Mouse (Mus musculus) adrenal gland, postnatal 36 days (tissue): ENCODE measurements at regions not wholly inside any gene's neighbourhood (a gene's known extent, or its start where the extent isn't known, plus 50 kb on each side); places are given as distances from the start of the nearest gene placed in this dataset.

Experiments used
- DNase-seq, 2 experiments: peaks; one replicate each; pipeline ENCODE4 v3.0.0; 2021; ENCODE audit warnings: mixed read lengths in 1 of 2

GRCm38 (mm10) chr9:47054595-47054994 lies 56.1 kb downstream of the Gm4791 start:
- no peak for DNase-seq

DNA sequence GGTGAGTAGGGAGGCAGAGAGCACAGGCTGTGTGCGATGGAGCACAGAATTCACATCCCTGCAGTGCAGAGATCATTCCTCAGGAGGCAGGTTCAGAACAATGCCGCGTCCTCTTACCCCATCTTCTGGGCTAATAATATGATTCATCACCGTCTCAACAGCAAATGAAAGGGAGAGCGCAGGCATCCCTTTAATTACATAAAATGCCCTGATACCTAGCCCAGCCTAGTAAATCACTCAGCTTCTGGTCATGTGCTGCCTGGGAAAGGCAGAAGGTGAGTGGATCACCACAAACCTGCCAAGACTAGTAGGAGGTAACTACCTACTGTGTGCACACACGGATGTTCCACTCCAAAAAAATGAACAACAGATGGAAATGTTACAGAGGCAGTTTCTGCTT lies 57.0 kb downstream of the Gm4791 start:
- no peak for DNase-seq

DNA sequence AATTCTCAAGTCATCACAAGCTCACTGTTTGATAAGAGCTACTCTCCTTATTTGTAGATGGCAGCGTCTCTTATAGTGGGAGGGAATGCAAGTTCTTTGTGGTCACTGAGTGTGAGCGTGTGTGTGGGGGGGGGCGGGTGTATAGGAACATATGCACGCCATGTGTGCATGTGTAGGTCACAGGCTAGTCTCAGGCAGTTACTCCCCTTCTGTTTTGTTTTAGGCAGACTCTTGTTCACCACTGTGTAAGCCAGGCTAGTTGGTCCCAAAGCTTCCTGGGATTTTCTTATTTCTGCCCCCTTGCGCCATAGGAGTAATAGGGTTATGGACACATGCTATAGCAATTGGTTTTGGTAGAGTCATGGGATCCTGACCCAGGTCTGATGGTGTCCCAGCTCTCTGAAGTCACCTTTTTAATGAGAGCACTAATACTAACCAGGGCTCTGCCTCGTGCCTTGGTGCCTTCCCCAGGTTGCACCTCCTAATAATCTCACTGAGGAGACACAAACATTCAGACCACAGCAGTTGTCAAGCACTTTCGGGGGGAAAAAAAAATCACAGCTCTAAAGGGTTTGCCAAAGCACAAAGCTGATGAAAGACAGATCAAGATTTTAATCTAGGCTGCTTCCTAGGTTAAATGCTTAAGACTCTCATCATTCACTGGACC lies 60.9 kb downstream of the Gm4791 start:
- no peak for DNase-seq

- no peak for DNase-seq
Observed at GRCm38 (mm10) chr9:47060757-47061156, 62.2 kb downstream of the Gm4791 start.

DNA sequence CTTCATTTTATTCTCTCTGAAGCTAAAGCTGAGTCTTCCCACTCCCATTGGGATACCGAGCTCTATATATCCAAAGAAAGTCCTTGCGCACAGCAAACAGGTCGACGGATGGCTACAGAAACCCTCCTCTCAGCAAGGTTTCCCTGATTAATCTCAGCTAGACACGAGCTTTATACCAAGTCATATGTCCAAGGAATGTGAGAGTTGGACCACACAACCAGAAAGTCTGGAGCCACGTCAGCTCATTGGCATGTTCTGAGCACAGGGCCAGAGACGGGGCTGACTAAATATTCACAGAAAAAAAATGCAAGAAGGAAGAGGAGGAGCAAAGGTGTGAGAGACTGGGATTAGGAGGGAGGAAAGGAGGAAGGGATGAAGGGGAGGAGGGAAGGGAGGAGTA lies 64.0 kb downstream of the Gm4791 start:
- DNase-seq = no peak

DNA sequence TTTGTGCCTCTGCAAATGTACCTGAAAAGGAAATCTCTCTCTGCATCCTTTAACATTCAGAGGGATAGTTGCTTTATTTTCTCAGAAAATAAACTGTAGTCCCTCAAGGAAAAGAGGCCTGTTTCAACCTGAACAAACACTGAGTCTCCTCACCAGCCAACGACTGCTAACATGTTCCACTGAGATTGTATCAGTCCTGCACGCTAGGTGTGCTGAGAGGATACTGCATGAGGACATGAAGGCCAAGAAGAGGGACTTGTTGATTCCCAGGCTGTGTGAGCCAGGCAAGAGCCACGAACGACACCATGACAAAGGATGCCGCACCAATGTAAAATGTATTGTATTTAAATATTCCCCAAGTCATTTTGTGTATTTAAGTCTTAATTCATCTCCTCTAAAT lies 65.2 kb downstream of the Gm4791 start:
- no peak for DNase-seq

DNA sequence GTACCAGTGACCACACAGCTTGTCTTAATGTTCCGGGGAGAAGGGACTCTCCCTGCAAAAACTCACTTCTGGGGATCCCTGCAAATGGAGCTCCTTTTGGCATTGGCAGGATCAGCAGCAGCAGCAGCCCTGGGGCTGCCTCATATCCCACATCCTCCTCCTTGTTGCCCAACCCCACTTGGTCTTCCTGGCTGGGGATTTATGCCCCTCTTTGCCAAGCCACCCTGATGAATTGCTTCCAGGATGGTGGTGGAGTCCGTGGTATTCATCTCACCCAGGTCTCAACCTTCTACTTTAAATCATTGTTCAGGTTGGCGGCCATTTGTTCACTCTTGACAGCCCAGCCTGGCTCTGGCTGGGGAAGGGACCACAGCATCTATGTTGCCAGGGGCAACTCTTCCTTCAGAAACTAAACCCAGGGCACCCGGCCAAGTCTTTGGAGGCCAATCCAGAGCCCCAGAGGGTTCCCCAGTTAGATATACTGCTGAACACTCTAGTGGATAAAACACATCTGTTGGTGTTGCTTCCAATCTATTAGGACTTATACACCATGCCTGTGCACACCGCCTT lies 66.0 kb downstream of the Gm4791 start:
- no peak for DNase-seq

DNA sequence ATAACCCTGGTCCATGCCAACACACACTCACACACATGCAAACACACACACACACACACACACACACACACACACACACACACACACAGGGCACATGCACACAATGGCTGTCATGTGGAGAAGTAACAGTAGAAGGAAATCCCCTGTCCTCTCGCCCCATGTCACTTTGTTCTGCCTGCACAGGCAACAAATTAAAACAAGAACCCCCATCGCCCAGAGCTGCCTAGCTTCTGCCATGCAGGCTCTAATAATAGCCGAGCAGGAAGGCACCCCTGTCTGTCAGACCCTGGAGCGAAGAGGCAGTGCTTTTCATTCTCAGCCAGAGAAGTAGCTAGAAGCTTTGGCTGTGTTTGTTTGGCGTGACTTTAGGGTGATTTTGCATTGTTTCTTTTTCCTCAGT lies 70.9 kb downstream of the Gm4791 start:
- DNase-seq = no peak

DNA sequence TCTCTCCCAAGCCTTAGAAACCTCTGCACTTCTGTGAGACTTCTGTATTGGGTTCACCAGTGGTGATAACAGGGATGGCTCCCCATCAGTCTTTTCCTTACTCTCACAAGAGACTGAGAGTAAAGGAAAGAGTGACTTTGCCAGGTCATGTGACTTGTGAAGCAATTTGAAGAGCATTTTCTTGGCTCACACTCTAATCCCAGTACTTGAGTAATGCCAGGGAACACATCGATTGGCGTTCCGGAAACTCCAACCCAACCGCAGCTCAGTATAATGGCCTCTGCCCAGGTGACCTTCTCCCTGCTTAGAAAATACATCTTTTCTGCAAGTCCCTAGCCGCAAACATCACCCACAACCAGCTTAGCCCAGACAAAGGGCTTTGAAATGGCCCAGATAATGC lies 72.4 kb downstream of the Gm4791 start:
- no peak for DNase-seq

DNA sequence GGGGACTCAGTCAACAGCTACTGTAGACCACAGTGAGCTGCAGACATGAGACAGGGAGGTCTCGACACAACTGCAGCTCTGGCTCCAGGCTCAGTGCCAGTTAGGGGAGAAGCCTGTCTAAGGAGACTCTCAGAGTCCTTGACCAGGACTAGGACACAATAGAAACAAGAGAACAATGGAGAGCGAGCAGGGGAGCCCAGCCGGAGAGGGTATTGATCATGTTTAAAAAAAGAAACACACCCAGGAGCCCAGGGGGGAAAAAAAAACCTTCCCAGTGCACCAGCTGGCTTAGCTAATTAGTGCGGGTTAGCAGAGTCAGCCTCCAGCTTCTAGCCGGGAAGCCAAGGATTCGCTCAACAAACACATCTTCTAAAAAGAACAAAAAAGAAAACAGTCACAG lies 78.4 kb downstream of the Gm4791 start:
- DNase-seq = no peak

DNA sequence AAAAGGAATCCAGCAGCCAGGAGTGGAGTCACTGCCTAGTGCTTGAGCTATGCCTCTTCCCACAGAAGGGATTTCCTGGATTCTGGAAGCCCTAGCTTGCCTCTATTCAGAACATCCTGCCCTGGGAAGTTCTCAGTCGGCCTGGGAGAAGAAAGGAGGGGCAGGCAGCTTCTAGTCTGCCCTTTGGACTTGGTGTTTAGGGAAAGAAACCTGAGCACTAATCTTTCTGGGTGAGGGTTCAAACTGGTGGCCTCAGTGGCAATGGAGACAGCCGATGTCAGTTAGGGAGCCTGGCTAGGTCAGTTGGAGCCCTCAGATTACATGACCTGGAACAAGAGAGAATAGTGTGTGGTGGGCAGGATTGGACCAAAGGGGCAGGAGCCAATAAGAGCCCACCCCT lies 78.9 kb downstream of the Gm4791 start:
- no peak for DNase-seq

DNA sequence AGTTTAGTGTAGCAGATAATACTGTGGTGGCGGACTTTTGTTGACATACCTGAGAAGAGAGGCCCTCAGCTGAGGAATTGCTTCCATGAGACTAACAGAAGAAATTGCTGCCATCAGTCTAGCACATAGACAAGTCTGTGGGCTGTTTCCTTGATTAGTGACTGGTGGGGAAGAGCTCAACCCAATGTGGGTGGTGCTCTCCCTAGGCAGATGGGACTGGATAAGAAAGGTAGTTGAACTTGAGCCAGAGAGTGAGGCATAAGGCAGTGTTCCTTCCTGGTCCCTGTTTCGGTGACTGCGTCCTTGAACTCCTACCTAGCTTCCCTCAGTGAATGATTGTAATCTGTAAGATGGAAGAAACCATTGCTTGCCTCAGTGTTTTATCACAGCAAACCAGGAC lies 79.4 kb downstream of the Gm4791 start:
- DNase-seq = no peak

DNA sequence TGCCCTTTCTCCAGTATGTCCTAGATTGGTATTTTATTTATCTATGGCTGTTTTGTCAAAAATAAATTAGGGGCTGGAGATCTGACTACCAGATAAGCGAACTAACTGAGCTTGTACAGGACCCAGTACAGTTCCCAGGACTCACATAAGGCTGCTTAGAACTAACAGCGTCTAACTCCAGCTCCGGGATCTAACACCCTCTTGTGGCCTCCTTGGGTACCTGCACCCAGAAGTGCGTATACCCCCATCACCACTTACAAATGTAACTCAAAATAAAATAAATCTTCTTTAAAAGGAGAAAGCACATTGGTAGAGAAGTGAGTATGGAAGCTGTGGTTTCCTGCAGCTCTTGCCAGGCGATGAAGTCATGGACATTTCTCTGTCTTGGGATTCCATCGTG lies 82.9 kb downstream of the Gm4791 start:
- DNase-seq = no peak

DNA sequence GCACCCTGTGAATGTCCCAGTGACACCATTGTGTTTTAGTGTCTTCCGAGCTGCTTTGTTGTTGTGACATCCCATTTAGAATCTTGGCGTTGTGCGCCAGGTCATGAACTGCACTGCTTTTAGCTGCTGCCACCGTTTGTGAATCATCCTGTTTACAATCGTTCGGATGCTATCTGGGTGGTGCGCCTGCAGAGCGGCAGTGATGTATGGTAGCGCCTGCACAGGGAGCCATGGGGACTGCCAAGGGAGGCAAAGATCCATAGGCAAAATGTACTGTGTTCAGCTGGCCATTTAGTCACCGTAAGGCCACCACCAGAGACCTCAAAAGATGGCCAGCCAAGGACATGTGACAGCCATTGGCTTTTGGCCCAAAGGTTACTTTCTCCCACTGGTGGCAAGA lies 93.3 kb downstream of the Gm4791 start:
- DNase-seq = peak; percentile 14 to 25

- no peak for DNase-seq
Observed at GRCm38 (mm10) chr9:47095656-47096055, 97.1 kb downstream of the Gm4791 start.

DNA sequence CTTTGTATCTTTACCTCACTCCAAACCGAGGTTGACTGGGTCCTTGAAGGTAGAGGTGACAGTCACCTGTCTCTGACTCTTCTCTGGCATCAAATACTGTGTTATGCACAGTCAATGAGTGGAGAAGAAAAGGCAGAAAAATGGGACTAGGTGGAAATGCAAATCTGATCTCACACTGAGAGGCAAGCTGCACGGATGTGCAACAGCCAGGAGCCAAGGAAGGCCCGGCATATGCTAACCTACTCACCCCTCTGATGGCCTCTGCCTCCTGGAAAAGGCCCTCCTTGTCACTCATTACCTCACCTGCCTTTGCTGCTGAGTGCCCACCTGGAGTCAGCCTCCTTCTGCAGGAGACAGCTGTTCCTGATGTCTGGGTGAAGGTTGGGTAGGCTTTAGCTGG lies 104.8 kb downstream of the Gm4791 start:
- DNase-seq = no peak

DNA sequence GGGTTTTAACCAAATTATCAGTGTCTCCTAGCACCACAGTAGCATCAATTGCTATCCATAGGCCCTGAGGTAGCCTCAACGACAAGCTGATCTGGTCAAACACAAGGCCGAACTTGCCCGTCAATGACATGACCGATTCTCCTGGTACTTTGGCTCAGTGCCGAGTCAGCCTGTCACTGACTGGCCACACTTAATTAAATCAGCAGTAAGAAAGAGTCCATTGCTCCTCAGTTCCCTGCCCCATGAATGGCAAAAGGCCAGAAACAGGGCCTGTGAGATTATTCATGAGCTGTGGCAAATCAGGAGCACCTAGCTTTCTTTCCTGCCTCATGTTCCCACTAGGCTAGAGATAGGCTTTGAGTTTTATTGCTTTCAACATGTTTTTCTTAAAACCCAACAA lies 105.4 kb downstream of the Gm4791 start:
- peak; percentile 5 to 11 for DNase-seq

GRCm38 (mm10) chr9:47108096-47108495 lies 109.6 kb downstream of the Gm4791 start:
- DNase-seq = no peak

DNA sequence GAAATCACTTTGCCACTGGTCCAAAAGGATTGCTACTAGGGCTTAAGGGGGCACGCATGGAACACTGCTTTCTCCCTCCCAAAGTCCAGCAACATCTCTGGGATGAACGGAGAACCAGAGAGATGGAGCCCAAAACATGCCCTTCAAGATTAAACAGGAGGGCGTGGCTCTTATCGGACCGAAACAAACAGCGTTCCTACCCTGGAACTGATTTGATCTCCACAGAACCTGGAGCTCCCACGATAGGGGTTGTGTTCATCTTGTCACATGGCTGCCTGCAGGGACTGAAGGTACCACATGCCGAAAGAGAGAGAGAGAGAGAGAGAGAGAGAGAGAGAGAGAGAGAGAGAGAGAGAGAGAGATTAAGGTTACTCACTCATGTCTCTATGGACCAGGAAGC lies 120.7 kb downstream of the Gm4791 start:
- DNase-seq = no peak

- DNase-seq = no peak
Observed at GRCm38 (mm10) chr9:47123113-47123512, 124.6 kb downstream of the Gm4791 start.

DNA sequence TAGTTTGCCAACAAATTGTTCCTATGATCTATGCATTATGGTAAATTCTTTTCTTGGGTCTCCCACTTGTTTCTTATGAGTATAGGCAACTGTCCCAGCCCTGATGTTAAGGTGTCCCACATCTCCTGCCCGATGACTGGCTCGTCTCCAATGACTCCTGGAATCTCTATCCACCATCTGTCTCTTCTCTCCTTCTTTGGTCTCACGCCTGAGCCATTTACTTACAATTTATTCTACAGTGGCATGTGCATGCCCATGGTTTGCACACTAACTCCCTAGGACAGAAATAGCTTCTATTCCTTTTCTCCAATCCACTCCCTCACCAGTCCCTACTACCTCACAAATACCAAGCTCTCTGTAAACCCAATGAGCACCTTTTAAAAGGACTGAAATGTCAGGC lies 127.0 kb downstream of the Gm4791 start:
- DNase-seq = no peak

- DNase-seq = no peak
Observed at GRCm38 (mm10) chr9:47126236-47126635, 127.7 kb downstream of the Gm4791 start.

- DNase-seq = no peak
Observed at GRCm38 (mm10) chr9:47127756-47128424, 129.3 kb downstream of the Gm4791 start.

DNA sequence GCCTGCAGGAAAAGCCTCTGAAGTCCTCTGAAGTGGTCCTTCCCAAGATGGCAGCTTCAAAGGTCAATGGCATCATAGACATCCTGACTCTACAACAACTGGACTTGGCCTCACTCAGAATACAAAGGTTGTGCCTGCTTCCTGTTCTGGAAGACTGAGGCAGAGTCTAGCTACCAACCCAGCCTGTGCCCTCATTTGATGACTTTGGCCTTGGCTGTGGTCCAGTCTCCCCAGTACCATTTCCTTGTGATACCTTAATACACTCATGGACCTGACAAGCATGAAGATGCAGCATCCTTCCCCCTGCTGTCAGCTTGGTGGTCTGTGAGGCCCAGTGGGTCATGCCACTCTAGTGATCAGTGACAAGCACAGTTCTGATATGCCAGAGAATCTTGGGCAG lies 130.6 kb downstream of the Gm4791 start:
- no peak for DNase-seq
